Mouse (Mus musculus) ovary, postnatal 36 days (tissue): ENCODE measurements around the gene Rab10.

Experiments used
- DNase-seq: peaks from one replicate; pipeline ENCODE4 v3.0.0; 2022; ENCODE audit warnings: low spot score, mixed read lengths

The Rab10 gene

GRCm38 (mm10) chr12:3236163-3236641, 73.6 kb downstream of the Rab10 start:
- DNase-seq = no peak

DNA sequence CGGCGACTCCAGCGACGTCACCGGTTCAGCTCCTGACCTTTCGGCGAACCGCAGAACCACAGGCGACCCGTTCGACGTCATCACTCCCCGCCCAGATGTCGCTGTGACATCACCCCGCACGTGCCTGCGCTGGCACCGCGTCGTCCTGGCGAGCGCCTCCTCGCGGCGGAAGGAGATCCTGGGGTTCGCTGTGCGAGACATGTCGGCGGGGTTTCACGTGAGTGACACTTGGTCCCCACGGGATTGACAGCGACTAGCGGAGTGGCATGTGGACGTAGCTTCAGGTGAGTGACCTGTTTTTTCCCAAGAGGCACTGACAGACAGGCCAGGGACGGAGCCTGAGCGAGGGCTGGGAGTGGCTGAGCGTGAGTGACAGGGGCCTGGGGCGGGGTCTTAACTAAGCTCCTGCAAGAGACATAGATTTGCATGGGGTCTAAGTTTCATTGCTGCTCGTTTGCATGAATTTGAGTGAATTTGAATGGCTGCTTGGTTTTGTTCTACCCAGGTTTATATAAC, 74.1 kb downstream of the Rab10 start:
- DNase-seq = peak; percentile 92

- DNase-seq = peak; percentile 80
These were observed 74.6 kb downstream of the Rab10 start for GRCm38 (mm10) chr12:3235124-3235631.

GRCm38 (mm10) chr12:3234061-3234460, 75.7 kb downstream of the Rab10 start:
- DNase-seq = no peak

DNA sequence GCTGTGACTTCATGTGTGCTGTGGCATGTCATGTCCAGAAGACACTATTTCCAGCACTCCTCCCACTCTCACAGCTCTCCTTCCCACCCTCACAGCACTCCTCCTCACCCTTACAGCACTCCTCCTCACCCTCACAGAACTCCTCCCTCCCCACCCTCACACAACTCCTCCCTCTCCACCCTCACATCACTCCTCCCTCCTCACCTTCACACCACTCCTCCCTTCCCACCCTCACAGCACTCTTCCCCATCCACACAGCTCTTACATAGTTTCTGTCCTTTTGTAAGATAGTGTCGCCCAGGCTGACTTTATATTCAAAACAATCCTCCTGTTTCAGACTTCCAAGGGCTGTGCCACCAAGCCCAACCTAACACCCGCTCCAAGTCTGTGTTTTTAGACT, 86.4 kb downstream of the Rab10 start:
- DNase-seq = no peak

- DNase-seq = no peak
These were observed 99.6 kb downstream of the Rab10 start for GRCm38 (mm10) chr12:3210181-3210580.

- DNase-seq = no peak
These were observed 100.6 kb downstream of the Rab10 start for GRCm38 (mm10) chr12:3209163-3209562.
